Comparison of ENCODE assay signal across 13 mouse cellular contexts in genomic region chr1:41276303-41276702, GRCm38 (mm10).
"Had no signal": no experiment of that assay in that cellular context is flagged by ENCODE, and none has a peak within 500 bp of the region (broad histone marks: within the 10 kb centered on the region; RNA-seq: fewer than 3 reads in every experiment).

No protein-coding gene starts in this region.

- H3K36me3 ChIP-seq: limb, embryonic 15.5 days; liver, embryonic 12.5 days; neural tube, embryonic 12.5 days had no signal

- H3K9me3 ChIP-seq: limb, embryonic 15.5 days; liver, embryonic 12.5 days had no signal

- H3K27me3 ChIP-seq: liver, embryonic 12.5 days; megakaryocyte, embryonic 14.5 days; neural tube, embryonic 12.5 days had no signal

- H3K4me3 ChIP-seq: limb, embryonic 15.5 days; liver, embryonic 12.5 days; megakaryocyte, embryonic 14.5 days; neural tube, embryonic 12.5 days had no signal

- H3K9ac ChIP-seq: limb, embryonic 15.5 days; liver, embryonic 12.5 days; lung, embryonic 14.5 days; neural tube, embryonic 12.5 days had no signal

- DNase-seq: kidney, adult 9 months; kidney, postnatal 36 days; layer of hippocampus, adult 9-11 months; layer of hippocampus, postnatal 36 days; lung, embryonic 14.5 days; lung, postnatal 14 days had no signal

- H3K4me2 ChIP-seq: limb, embryonic 15.5 days; liver, embryonic 12.5 days had no signal

- ATAC-seq: liver, embryonic 12.5 days had no signal

- H3K27ac ChIP-seq: kidney, postnatal 0 days; limb, embryonic 15.5 days; liver, embryonic 12.5 days; macrophage; neural tube, embryonic 12.5 days; stomach, postnatal 0 days had no signal

- H3K4me1 ChIP-seq: liver, embryonic 12.5 days; megakaryocyte, embryonic 14.5 days had no signal
